Mouse (Mus musculus): Measurements from ENCODE around the gene Trp53rka. TPM values are rescaled to one million over a fixed set of nuclear protein-coding genes. Genes with fewer than 3 reads are reported as not detected.

Trp53rka gene
- polyA plus RNA-seq, 1 experiment = 15.5 TPM

DNA sequence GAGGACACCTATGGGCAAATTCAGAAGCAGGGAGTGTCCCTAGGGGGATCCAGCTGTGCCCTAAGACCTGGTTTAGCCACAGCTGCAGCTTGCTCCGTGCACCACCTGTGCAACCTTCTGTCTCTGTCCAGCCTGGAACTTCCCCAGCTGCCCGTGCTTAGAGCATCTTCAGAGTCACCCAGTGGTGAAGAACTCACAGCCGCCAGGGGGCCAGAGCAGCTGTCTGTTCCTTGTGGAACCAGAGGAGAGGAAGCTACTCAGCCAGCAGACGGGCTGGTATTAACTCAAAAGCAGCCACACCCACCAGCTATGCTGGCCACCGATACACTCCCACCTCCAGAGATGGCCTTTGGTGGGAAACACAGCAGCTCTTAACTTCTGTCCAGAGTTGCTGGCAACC lies 23.0 kb downstream of the Trp53rka start:
- H3K4me3 ChIP-seq (ENCODE audit: insufficient read depth, low read depth, low read length) = no peak overlapping the region
- H3K27ac ChIP-seq (ENCODE audit: insufficient read depth, low read depth, low read length) = no peak overlapping the region
- H3K4me1 ChIP-seq (ENCODE audit: control insufficient read depth, insufficient read depth, low read length) = no peaks in the 10 kb centered on the region; the same call in 1 of the 2 replicates
- no peaks in the 10 kb centered on the region for H3K27me3 ChIP-seq (replicated peaks; ENCODE audit: control insufficient read depth, insufficient read depth, low read length)
- peak; percentile 60 for DNase-seq
- TF ChIP-seq CTCF (conservative IDR thresholded peaks at IDR 0.05; ENCODE audit: insufficient read depth, insufficient read length, low read depth, low read length) (no peak; the same call in 1 of the 2 replicates), POLR2A (IDR thresholded peaks at IDR 0.05; ENCODE audit: low read depth, low read length) (no peak)
- 26% methylated on average over 5 of the region's 5 CpGs for WGBS
- H3K36me3 ChIP-seq (ENCODE audit: control insufficient read depth, insufficient read depth, low read length) = no peaks in the 10 kb centered on the region

DNA sequence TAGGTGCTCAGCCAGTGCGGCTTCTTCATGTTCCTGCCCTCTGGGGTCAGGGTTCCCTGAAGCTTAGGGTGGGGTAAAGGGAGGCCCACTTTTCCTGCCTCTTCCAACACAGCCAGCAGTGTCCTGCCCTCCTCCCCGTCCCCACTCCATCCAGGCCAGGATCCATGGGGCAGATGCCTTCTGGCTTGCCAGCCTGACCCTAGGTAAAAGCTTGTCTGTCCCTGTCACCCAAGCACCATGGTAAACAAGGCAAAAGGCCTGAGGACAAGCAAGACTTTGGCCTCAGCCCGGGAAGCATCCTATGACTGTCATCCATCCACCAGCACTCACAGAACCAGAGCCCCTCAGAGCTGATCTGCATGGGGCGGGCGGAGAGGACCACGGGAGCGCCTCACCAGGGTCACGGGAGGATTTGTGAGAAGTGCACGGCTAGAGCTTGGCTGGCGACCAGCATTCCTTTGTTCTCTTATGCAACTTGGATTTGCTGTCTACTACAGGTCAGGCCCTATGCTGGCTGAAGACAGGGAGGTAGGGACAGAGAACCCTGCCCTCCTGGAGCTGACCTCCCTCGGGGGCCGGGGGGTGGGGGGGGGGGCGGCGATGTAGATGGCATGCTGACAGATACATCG lies 25.2 kb downstream of the Trp53rka start:
- WGBS = 41% methylated on average over 15 of the region's 15 CpGs
- no peaks in the 10 kb centered on the region for H3K36me3 ChIP-seq (ENCODE audit: control insufficient read depth, insufficient read depth, low read length)
- DNase-seq = peak; percentile 93

DNA sequence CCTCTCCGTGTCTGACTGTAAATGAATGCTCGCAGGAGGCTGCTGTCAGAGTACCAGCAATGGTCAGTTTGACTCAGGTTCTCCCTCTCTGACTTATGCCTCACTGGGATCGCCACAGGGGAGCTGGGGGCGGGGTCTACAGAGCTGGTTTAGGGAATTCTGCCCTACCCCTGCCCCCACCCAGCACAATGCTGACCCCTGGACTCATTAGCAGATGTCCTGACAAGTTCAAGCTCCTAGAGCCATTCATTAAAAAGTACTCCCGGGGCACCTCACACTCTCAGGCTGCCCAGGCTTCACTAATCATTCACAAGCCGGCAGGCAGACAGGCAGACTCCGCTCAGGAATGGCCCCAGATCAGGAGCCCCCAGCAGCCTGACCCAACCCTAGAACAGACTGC lies 33.5 kb downstream of the Trp53rka start:
- Histone ChIP-seq H3K4me1 (ENCODE audit: control insufficient read depth, insufficient read depth, low read length) (peaks cover 28% of the 10 kb centered on the region; the same call in 1 of the 2 replicates), H3K27me3 (replicated peaks; ENCODE audit: control insufficient read depth, insufficient read depth, low read length) (no peaks in the 10 kb centered on the region), H3K4me3 (ENCODE audit: insufficient read depth, low read depth, low read length) (no peak overlapping the region), H3K36me3 (ENCODE audit: control insufficient read depth, insufficient read depth, low read length) (no peaks in the 10 kb centered on the region), H3K27ac (ENCODE audit: insufficient read depth, low read depth, low read length) (peak overlapping the region; percentile 88)
- TF ChIP-seq CTCF (conservative IDR thresholded peaks at IDR 0.05; ENCODE audit: insufficient read depth, insufficient read length, low read depth, low read length) = no peak
- peak; percentile 24 for TF ChIP-seq POLR2A (IDR thresholded peaks at IDR 0.05; ENCODE audit: low read depth, low read length)
- peak; percentile 96 for DNase-seq
- WGBS = 17% methylated on average over 7 of the region's 7 CpGs

More for the DNA sequence above, 25.2 kb downstream of the Trp53rka start:
- Histone ChIP-seq H3K27me3 (replicated peaks; ENCODE audit: control insufficient read depth, insufficient read depth, low read length) (no peaks in the 10 kb centered on the region), H3K27ac (ENCODE audit: insufficient read depth, low read depth, low read length) (peak overlapping the region; percentile 58), H3K4me3 (ENCODE audit: insufficient read depth, low read depth, low read length) (no peak overlapping the region), H3K4me1 (ENCODE audit: control insufficient read depth, insufficient read depth, low read length) (no peaks in the 10 kb centered on the region; the same call in 1 of the 2 replicates)
- no peak for TF ChIP-seq CTCF (conservative IDR thresholded peaks at IDR 0.05; ENCODE audit: insufficient read depth, insufficient read length, low read depth, low read length)
- no peak for TF ChIP-seq POLR2A (IDR thresholded peaks at IDR 0.05; ENCODE audit: low read depth, low read length)

DNA sequence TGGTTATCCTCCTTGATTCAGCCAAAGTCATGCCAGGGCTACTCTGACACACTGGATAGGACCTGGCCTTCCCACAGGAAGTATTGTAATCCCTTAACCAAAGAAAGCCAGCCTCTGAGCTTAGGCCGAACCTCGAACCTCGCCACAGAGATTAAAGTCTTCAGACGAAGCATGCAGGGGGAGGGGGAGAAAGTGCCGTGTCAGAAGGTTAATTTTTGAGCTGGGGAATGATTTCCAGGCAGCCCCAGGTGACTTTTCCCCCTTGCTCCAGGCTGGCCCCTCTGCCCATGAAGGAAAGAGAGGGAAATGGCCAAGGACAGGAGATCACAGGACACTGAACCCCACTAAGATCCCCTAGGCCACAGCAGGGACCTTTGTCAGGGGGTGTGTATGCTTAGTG lies 34.9 kb downstream of the Trp53rka start:
- no peak overlapping the region for H3K4me3 ChIP-seq (ENCODE audit: insufficient read depth, low read depth, low read length)
- TF ChIP-seq POLR2A (IDR thresholded peaks at IDR 0.05; ENCODE audit: low read depth, low read length) (no peak), CTCF (conservative IDR thresholded peaks at IDR 0.05; ENCODE audit: insufficient read depth, insufficient read length, low read depth, low read length) (no peak)
- H3K27me3 ChIP-seq (replicated peaks; ENCODE audit: control insufficient read depth, insufficient read depth, low read length) = no peaks in the 10 kb centered on the region
- H3K27ac ChIP-seq (ENCODE audit: insufficient read depth, low read depth, low read length) = peak overlapping the region; percentile 88
- DNase-seq = peak; percentile 88
- WGBS = 44% methylated on average over 5 of the region's 5 CpGs
- H3K4me1 ChIP-seq (ENCODE audit: control insufficient read depth, insufficient read depth, low read length) = peaks cover 28% of the 10 kb centered on the region; the same call in 1 of the 2 replicates
- no peaks in the 10 kb centered on the region for H3K36me3 ChIP-seq (ENCODE audit: control insufficient read depth, insufficient read depth, low read length)

DNA sequence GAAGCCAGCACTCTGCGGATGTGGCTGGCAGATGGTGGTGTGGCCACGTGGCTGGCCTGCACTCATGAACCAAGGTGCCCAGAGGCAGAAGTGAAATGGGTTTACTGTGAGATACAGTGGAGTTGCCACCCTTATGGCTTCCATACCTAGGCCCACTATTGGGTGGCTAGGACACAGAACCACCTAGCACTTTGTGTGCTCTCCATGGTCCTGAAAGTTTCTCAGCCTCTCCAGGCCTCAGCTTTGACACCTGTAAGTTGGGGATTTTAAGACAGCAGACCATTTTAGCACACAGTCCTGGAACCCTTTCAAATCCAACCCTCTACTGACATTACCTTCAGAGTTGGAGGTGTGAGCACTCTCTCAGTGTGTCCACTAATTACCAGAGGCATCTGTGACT lies 36.4 kb downstream of the Trp53rka start:
- WGBS = 64% methylated on average over 2 of the region's 2 CpGs
- peak; percentile 44 for DNase-seq
- no peak for TF ChIP-seq CTCF (conservative IDR thresholded peaks at IDR 0.05; ENCODE audit: insufficient read depth, insufficient read length, low read depth, low read length)
- TF ChIP-seq POLR2A (IDR thresholded peaks at IDR 0.05; ENCODE audit: low read depth, low read length) = no peak

DNA sequence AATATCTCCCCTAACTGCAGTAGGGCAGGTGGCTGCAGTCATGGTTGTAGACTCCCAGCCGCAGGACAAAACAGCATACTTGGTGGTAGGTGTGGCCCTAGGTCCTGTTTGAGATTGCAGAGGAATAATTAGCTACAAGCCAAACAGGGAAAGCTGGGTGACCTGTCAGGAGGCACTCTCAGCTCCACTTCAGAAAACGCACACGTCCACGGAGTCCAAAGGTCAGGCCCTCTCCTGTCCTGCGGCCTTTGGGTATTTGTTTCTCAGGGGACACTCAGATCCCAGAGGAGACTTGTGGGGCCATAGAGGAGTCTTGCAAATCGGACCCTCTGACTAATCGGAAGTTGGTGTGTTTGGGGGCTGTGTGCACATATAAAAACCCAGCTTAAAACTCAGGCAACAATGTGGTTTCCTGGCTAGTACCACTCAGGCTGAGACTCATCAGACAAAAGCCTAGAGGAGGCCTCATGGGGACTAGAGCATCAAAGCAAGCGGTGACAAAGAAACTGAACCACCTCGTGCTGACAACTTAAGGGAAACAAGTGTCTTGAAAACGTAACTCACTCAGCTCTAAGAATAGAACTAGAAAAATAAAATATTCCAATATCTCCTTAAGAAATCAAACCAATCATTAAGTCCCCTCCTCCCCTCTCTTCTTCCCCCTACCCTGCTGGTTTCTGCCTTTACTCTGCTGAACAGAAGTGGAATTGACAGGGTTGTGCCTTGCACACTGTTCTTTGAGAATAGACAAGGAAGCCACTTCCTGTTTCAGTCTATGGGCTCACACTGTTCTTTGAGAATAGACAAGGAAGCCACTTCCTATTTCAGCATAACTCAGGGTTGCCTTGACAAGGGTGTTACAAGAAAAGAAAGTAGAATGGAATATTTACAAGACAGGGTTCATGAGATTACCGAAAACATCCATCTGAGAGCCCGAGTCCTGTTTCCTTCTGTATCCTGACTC lies 40.1 kb downstream of the Trp53rka start:
- WGBS = 63% methylated on average over 12 of the region's 12 CpGs
- peak; percentile 78 for DNase-seq
- TF ChIP-seq POLR2A (IDR thresholded peaks at IDR 0.05; ENCODE audit: low read depth, low read length) (no peak), CTCF (conservative IDR thresholded peaks at IDR 0.05; ENCODE audit: insufficient read depth, insufficient read length, low read depth, low read length) (no peak)

More for the DNA sequence above, 36.4 kb downstream of the Trp53rka start:
- H3K27me3 ChIP-seq (replicated peaks; ENCODE audit: control insufficient read depth, insufficient read depth, low read length) = no peaks in the 10 kb centered on the region
- no peak overlapping the region for H3K27ac ChIP-seq (ENCODE audit: insufficient read depth, low read depth, low read length)
- H3K36me3 ChIP-seq (ENCODE audit: control insufficient read depth, insufficient read depth, low read length) = no peaks in the 10 kb centered on the region
- H3K4me1 ChIP-seq (ENCODE audit: control insufficient read depth, insufficient read depth, low read length) = peaks cover 31% of the 10 kb centered on the region; the same call in 1 of the 2 replicates
- H3K4me3 ChIP-seq (ENCODE audit: insufficient read depth, low read depth, low read length) = no peak overlapping the region

More for the DNA sequence above, 40.1 kb downstream of the Trp53rka start:
- no peak overlapping the region for H3K4me3 ChIP-seq (ENCODE audit: insufficient read depth, low read depth, low read length)
- no peaks in the 10 kb centered on the region for H3K36me3 ChIP-seq (ENCODE audit: control insufficient read depth, insufficient read depth, low read length)
- H3K27me3 ChIP-seq (replicated peaks; ENCODE audit: control insufficient read depth, insufficient read depth, low read length) = no peaks in the 10 kb centered on the region
- H3K27ac ChIP-seq (ENCODE audit: insufficient read depth, low read depth, low read length) = peak overlapping the region; percentile 67
- H3K4me1 ChIP-seq (ENCODE audit: control insufficient read depth, insufficient read depth, low read length) = peaks cover 12% of the 10 kb centered on the region; the same call in 1 of the 2 replicates

Measured in kidney, adult 2 months (tissue).